Mouse (Mus musculus) thymus, postnatal 14 days (tissue): ENCODE results near the gene Itga2b.

Source experiments
- DNase-seq: peaks from one replicate; pipeline ENCODE4 v3.0.0; 2021

Gene Itga2b

GRCm38 (mm10) chr11:102469648-102470357 lies at the start of gene Itga2b:
Gene Itga2b (minus strand): TSS chr11:102470122.
- no peak for DNase-seq

- DNase-seq: no peak
Measured at GRCm38 (mm10) chr11:102514793-102515424, 45.0 kb upstream of the Itga2b start.

- no peak for DNase-seq
Measured at GRCm38 (mm10) chr11:102510226-102510625, 40.3 kb upstream of the Itga2b start.

GRCm38 (mm10) chr11:102496732-102497131 lies 26.8 kb upstream of the Itga2b start:
- DNase-seq: no peak

- DNase-seq: no peak
Measured at GRCm38 (mm10) chr11:102496206-102496605, 26.3 kb upstream of the Itga2b start.

GRCm38 (mm10) chr11:102495742-102496141 lies 25.8 kb upstream of the Itga2b start:
- DNase-seq: no peak

- no peak for DNase-seq
Measured at GRCm38 (mm10) chr11:102495114-102495513, 25.2 kb upstream of the Itga2b start.

GRCm38 (mm10) chr11:102494063-102494650 lies 24.2 kb upstream of the Itga2b start:
- DNase-seq: no peak

GRCm38 (mm10) chr11:102493241-102493640 lies 23.3 kb upstream of the Itga2b start:
- DNase-seq: no peak

- no peak for DNase-seq
Measured at GRCm38 (mm10) chr11:102487901-102488300, 18.0 kb upstream of the Itga2b start.

GRCm38 (mm10) chr11:102486733-102487386 lies 16.9 kb upstream of the Itga2b start:
- DNase-seq: peak; percentile 58

GRCm38 (mm10) chr11:102481779-102482178 lies 11.9 kb upstream of the Itga2b start:
- DNase-seq: no peak

GRCm38 (mm10) chr11:102480897-102481296 lies 11.0 kb upstream of the Itga2b start:
- DNase-seq: no peak

GRCm38 (mm10) chr11:102480111-102480510 lies 10.2 kb upstream of the Itga2b start:
- DNase-seq: no peak

GRCm38 (mm10) chr11:102479581-102479980 lies 9.7 kb upstream of the Itga2b start:
- DNase-seq: no peak

GRCm38 (mm10) chr11:102478671-102479070 lies 8.7 kb upstream of the Itga2b start:
- DNase-seq: no peak

- DNase-seq: no peak
Measured at GRCm38 (mm10) chr11:102475027-102475426, 5.1 kb upstream of the Itga2b start.

- DNase-seq: peak; percentile 97
Measured at GRCm38 (mm10) chr11:102467041-102467631, 2.8 kb downstream of the Itga2b start.

- DNase-seq: no peak
Measured at GRCm38 (mm10) chr11:102465713-102466436, 4.0 kb downstream of the Itga2b start.

- no peak for DNase-seq
Measured at GRCm38 (mm10) chr11:102464901-102465300, 5.0 kb downstream of the Itga2b start.

- DNase-seq: no peak
Measured at GRCm38 (mm10) chr11:102461764-102462163, 8.2 kb downstream of the Itga2b start.

- no peak for DNase-seq
Measured at GRCm38 (mm10) chr11:102460541-102460940, 9.4 kb downstream of the Itga2b start.
